Mouse (Mus musculus): ENCODE results near the gene Utp20. TPM values are rescaled to one million over a fixed set of nuclear protein-coding genes. Genes with fewer than 3 reads are reported as not detected.
A peak's percentile ranks its signal among the peaks of the same experiment; 100 is the strongest.

Utp20 gene
- polyA plus RNA-seq, 1 experiment = 24.2 TPM

GRCm38 (mm10) chr10:88860911-88861310 lies 34.3 kb upstream of the Utp20 start:
- Histone ChIP-seq H3K79me3 (ENCODE audit: low read depth) (no peaks in the 10 kb centered on the region), H3K4me3 (ENCODE audit: insufficient read depth, poor library complexity, severe bottlenecking) (no peak overlapping the region), H3K27me3 (ENCODE audit: control insufficient read depth, insufficient read depth, insufficient read length) (no peaks in the 10 kb centered on the region), H3K36me3 (ENCODE audit: control insufficient read depth, insufficient read depth) (no peaks in the 10 kb centered on the region), H3ac (ENCODE audit: control insufficient read depth, insufficient read length, low read depth) (no peak overlapping the region), H3K79me2 (ENCODE audit: control insufficient read depth, insufficient read depth) (no peaks in the 10 kb centered on the region)
- no peak for TF ChIP-seq CEBPB (IDR thresholded peaks at IDR 0.05; ENCODE audit: low read depth)
- no peak for TF ChIP-seq MYOG (IDR thresholded peaks at IDR 0.05; ENCODE audit: control insufficient read depth, extremely low read depth, insufficient read length)
- no peak for TF ChIP-seq MYOD1 (IDR thresholded peaks at IDR 0.05; ENCODE audit: control insufficient read depth, insufficient read length, low read depth)
- TF ChIP-seq CTCF (IDR thresholded peaks at IDR 0.05; ENCODE audit: control insufficient read depth, insufficient read depth, insufficient read length) = no peak
- TF ChIP-seq FOSL1 (IDR thresholded peaks at IDR 0.05; ENCODE audit: insufficient read depth, low read length, poor library complexity, severe bottlenecking) = no peak
- TF ChIP-seq MAX (IDR thresholded peaks at IDR 0.05) = no peak
- TF ChIP-seq USF1 (IDR thresholded peaks at IDR 0.05; ENCODE audit: low read depth) = no peak

- no peaks in the 10 kb centered on the region for H3K79me3 ChIP-seq (ENCODE audit: low read depth)
- H3K36me3 ChIP-seq (ENCODE audit: control insufficient read depth, insufficient read depth) = no peaks in the 10 kb centered on the region
- H3ac ChIP-seq (ENCODE audit: control insufficient read depth, insufficient read length, low read depth) = no peak overlapping the region
- H3K79me2 ChIP-seq (ENCODE audit: control insufficient read depth, insufficient read depth) = no peaks in the 10 kb centered on the region
- no peak for TF ChIP-seq MYOG (IDR thresholded peaks at IDR 0.05; ENCODE audit: control insufficient read depth, extremely low read depth, insufficient read length)
- TF ChIP-seq MAX (IDR thresholded peaks at IDR 0.05) = no peak
- H3K27me3 ChIP-seq (ENCODE audit: control insufficient read depth, insufficient read depth, insufficient read length) = no peaks in the 10 kb centered on the region
- H3K4me3 ChIP-seq (ENCODE audit: insufficient read depth, poor library complexity, severe bottlenecking) = no peak overlapping the region
Measured at GRCm38 (mm10) chr10:88853326-88853725, 26.7 kb upstream of the Utp20 start.

- Histone ChIP-seq H3K27me3 (ENCODE audit: control insufficient read depth, insufficient read depth, insufficient read length) (no peaks in the 10 kb centered on the region), H3K79me2 (ENCODE audit: control insufficient read depth, insufficient read depth) (no peaks in the 10 kb centered on the region), H3K79me3 (ENCODE audit: low read depth) (no peaks in the 10 kb centered on the region), H3ac (ENCODE audit: control insufficient read depth, insufficient read length, low read depth) (no peak overlapping the region), H3K36me3 (ENCODE audit: control insufficient read depth, insufficient read depth) (no peaks in the 10 kb centered on the region), H3K4me3 (ENCODE audit: insufficient read depth, poor library complexity, severe bottlenecking) (no peak overlapping the region)
- TF ChIP-seq FOSL1 (IDR thresholded peaks at IDR 0.05; ENCODE audit: insufficient read depth, low read length, poor library complexity, severe bottlenecking) (peak; percentile 30), MYOD1 (IDR thresholded peaks at IDR 0.05; ENCODE audit: control insufficient read depth, insufficient read length, low read depth) (no peak)
Measured at GRCm38 (mm10) chr10:88849976-88850375, 23.4 kb upstream of the Utp20 start.

- Histone ChIP-seq H3K79me3 (ENCODE audit: low read depth) (no peaks in the 10 kb centered on the region), H3ac (ENCODE audit: control insufficient read depth, insufficient read length, low read depth) (no peak overlapping the region), H3K79me2 (ENCODE audit: control insufficient read depth, insufficient read depth) (no peaks in the 10 kb centered on the region), H3K27me3 (ENCODE audit: control insufficient read depth, insufficient read depth, insufficient read length) (no peaks in the 10 kb centered on the region), H3K36me3 (ENCODE audit: control insufficient read depth, insufficient read depth) (no peaks in the 10 kb centered on the region), H3K4me3 (ENCODE audit: insufficient read depth, poor library complexity, severe bottlenecking) (no peak overlapping the region)
- TF ChIP-seq MAX (IDR thresholded peaks at IDR 0.05) (no peak), MYOD1 (IDR thresholded peaks at IDR 0.05; ENCODE audit: control insufficient read depth, insufficient read length, low read depth) (no peak)
Measured at GRCm38 (mm10) chr10:88848876-88849476, 22.4 kb upstream of the Utp20 start.

GRCm38 (mm10) chr10:88834227-88834626 lies 7.6 kb upstream of the Utp20 start:
- no peaks in the 10 kb centered on the region for H3K79me3 ChIP-seq (ENCODE audit: low read depth)
- H3K27me3 ChIP-seq (ENCODE audit: control insufficient read depth, insufficient read depth, insufficient read length) = no peaks in the 10 kb centered on the region
- TF ChIP-seq CTCF (IDR thresholded peaks at IDR 0.05; ENCODE audit: control insufficient read depth, insufficient read depth, insufficient read length) (no peak), MYOD1 (IDR thresholded peaks at IDR 0.05; ENCODE audit: control insufficient read depth, insufficient read length, low read depth) (no peak), FOSL1 (IDR thresholded peaks at IDR 0.05; ENCODE audit: insufficient read depth, low read length, poor library complexity, severe bottlenecking) (no peak), USF1 (IDR thresholded peaks at IDR 0.05; ENCODE audit: low read depth) (no peak)
- H3K36me3 ChIP-seq (ENCODE audit: control insufficient read depth, insufficient read depth) = no peaks in the 10 kb centered on the region
- no peak overlapping the region for H3K4me3 ChIP-seq (ENCODE audit: insufficient read depth, poor library complexity, severe bottlenecking)
- H3ac ChIP-seq (ENCODE audit: control insufficient read depth, insufficient read length, low read depth) = no peak overlapping the region
- no peaks in the 10 kb centered on the region for H3K79me2 ChIP-seq (ENCODE audit: control insufficient read depth, insufficient read depth)

GRCm38 (mm10) chr10:88828361-88828760 lies 1.8 kb upstream of the Utp20 start:
- H3ac ChIP-seq (ENCODE audit: control insufficient read depth, insufficient read length, low read depth) = no peak overlapping the region
- H3K79me2 ChIP-seq (ENCODE audit: control insufficient read depth, insufficient read depth) = peaks cover 29% of the 10 kb centered on the region
- TF ChIP-seq MYOD1 (IDR thresholded peaks at IDR 0.05; ENCODE audit: control insufficient read depth, insufficient read length, low read depth) (no peak), FOSL1 (IDR thresholded peaks at IDR 0.05; ENCODE audit: insufficient read depth, low read length, poor library complexity, severe bottlenecking) (no peak), MAX (IDR thresholded peaks at IDR 0.05) (no peak), MYOG (IDR thresholded peaks at IDR 0.05; ENCODE audit: control insufficient read depth, extremely low read depth, insufficient read length) (no peak), USF1 (IDR thresholded peaks at IDR 0.05; ENCODE audit: low read depth) (no peak), CEBPB (IDR thresholded peaks at IDR 0.05; ENCODE audit: low read depth) (no peak), CTCF (IDR thresholded peaks at IDR 0.05; ENCODE audit: control insufficient read depth, insufficient read depth, insufficient read length) (no peak)
- no peak overlapping the region for H3K4me3 ChIP-seq (ENCODE audit: insufficient read depth, poor library complexity, severe bottlenecking)
- H3K79me3 ChIP-seq (ENCODE audit: low read depth) = peaks cover 18% of the 10 kb centered on the region
- H3K36me3 ChIP-seq (ENCODE audit: control insufficient read depth, insufficient read depth) = peaks cover 20% of the 10 kb centered on the region
- H3K27me3 ChIP-seq (ENCODE audit: control insufficient read depth, insufficient read depth, insufficient read length) = no peaks in the 10 kb centered on the region
